Mouse (Mus musculus): Measurements from ENCODE around the gene Sirt7. TPM values are rescaled to one million over a fixed set of nuclear protein-coding genes. Genes with fewer than 3 reads are reported as not detected.

The Sirt7 gene
- polyA plus RNA-seq, 2 experiments, result 27.5 to 43.7 TPM

DNA sequence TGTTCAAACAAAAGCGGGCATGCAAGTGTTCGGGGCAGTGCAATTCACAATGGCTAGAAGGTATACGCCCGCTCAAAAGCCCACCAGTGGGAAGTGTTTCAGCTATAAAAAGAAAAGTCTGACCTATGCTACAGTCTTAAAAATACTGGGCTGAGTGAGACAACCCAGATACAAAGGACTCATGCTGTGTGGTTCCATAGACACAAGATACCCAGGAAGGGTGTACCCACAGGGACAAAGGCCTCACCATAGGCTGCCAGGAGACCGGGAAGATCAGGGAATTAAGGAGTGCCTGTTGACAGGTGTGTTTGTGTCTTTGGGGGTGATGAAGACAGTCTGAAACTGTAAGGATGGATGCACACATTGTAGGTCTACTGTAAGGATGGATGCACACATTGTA, 38.7 kb upstream of the Sirt7 start:
- 88% methylated on average over 5 of the region's 5 CpGs for WGBS

GRCm38 (mm10) chr11:120662759-120663158, 37.7 kb upstream of the Sirt7 start:
- Histone ChIP-seq H3K27ac (replicated peaks; ENCODE audit: low read depth, low read length) (no peak overlapping the region), H3K4me1 (ENCODE audit: control insufficient read depth, insufficient read depth, low read length) (peaks cover 12% of the 10 kb centered on the region), H3K9me3 (ENCODE audit: control insufficient read depth, low read length) (no peaks in the 10 kb centered on the region), H3K36me3 (ENCODE audit: control insufficient read depth, insufficient read depth, low read length) (no peaks in the 10 kb centered on the region), H3K4me2 (replicated peaks; ENCODE audit: low read depth, low read length, severe bottlenecking) (no peak overlapping the region), H3K9ac (ENCODE audit: low read depth, low read length, severe bottlenecking) (no peak overlapping the region), H3K4me3 (replicated peaks; ENCODE audit: low read length) (no peak overlapping the region), H3K27me3 (ENCODE audit: control insufficient read depth, insufficient read depth, low read length) (peaks cover 49% of the 10 kb centered on the region)
- WGBS, result 78% methylated on average over 6 of the region's 6 CpGs
- TF ChIP-seq POLR2A (IDR thresholded peaks at IDR 0.05; ENCODE audit: borderline replicate concordance, extremely low read depth, insufficient read depth, insufficient read length), result no peak
- DNase-seq (ENCODE audit: low spot score) (no peak), ATAC-seq (ENCODE audit: low FRiP score, low read depth) (no peak)

More for the DNA sequence above, 38.7 kb upstream of the Sirt7 start:
- ATAC-seq (ENCODE audit: low FRiP score, low read depth), result no peak
- Histone ChIP-seq H3K4me2 (replicated peaks; ENCODE audit: low read depth, low read length, severe bottlenecking) (no peak overlapping the region), H3K36me3 (ENCODE audit: control insufficient read depth, insufficient read depth, low read length) (no peaks in the 10 kb centered on the region), H3K9me3 (ENCODE audit: control insufficient read depth, low read length) (no peaks in the 10 kb centered on the region), H3K27me3 (ENCODE audit: control insufficient read depth, insufficient read depth, low read length) (peaks cover 42% of the 10 kb centered on the region), H3K27ac (replicated peaks; ENCODE audit: low read depth, low read length) (no peak overlapping the region), H3K9ac (ENCODE audit: low read depth, low read length, severe bottlenecking) (no peak overlapping the region), H3K4me1 (ENCODE audit: control insufficient read depth, insufficient read depth, low read length) (peaks cover 12% of the 10 kb centered on the region), H3K4me3 (replicated peaks; ENCODE audit: low read length) (no peak overlapping the region)
- TF ChIP-seq POLR2A (IDR thresholded peaks at IDR 0.05; ENCODE audit: borderline replicate concordance, extremely low read depth, insufficient read depth, insufficient read length), result no peak
- no peak for DNase-seq (ENCODE audit: low spot score)

DNA sequence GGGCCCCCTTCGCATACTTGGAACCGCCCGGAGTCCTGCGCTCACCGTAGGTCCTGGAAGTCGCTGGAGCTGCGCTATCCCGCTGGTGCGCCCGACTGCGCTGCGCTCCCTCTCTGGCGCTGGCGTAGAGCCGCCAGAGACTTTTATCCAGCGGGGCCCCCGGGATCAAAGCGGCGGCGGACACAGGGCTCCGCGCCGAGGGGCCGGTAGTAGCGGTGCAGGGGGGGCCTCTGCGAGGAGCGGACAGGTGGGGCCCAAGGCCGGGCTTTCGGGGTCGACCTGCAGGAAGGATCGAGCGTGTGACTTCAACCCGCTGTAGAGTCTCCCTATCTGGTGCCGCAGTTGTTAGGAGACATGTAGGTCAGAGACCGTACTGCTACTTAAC, 36.0 kb upstream of the Sirt7 start, which contains the start of gene Notum:
TSS of gene Notum (minus strand) at position 100 of the 385 bp plus-strand sequence.
- Histone ChIP-seq H3K4me2 (replicated peaks; ENCODE audit: low read depth, low read length, severe bottlenecking) (peak within 1 kb of the TSS; percentile 85), H3K27ac (replicated peaks; ENCODE audit: low read depth, low read length) (no peak within 1 kb of the TSS), H3K36me3 (ENCODE audit: control insufficient read depth, insufficient read depth, low read length) (no peaks in the 10 kb centered on the region), H3K27me3 (ENCODE audit: control insufficient read depth, insufficient read depth, low read length) (peaks cover 49% of the 10 kb centered on the region), H3K4me3 (replicated peaks; ENCODE audit: low read length) (peak within 1 kb of the TSS; percentile 49), H3K4me1 (ENCODE audit: control insufficient read depth, insufficient read depth, low read length) (peaks cover 6% of the 10 kb centered on the region), H3K9me3 (ENCODE audit: control insufficient read depth, low read length) (no peaks in the 10 kb centered on the region), H3K9ac (ENCODE audit: low read depth, low read length, severe bottlenecking) (peak within 1 kb of the TSS; percentile 46)
- TF ChIP-seq POLR2A (IDR thresholded peaks at IDR 0.05; ENCODE audit: borderline replicate concordance, extremely low read depth, insufficient read depth, insufficient read length), result no peak
- ATAC-seq (ENCODE audit: low FRiP score, low read depth) (no peak), DNase-seq (ENCODE audit: low spot score) (no peak)
- whole genome bisulfite sequencing, result under 1% methylated on average over 33 of the region's 35 CpGs

DNA sequence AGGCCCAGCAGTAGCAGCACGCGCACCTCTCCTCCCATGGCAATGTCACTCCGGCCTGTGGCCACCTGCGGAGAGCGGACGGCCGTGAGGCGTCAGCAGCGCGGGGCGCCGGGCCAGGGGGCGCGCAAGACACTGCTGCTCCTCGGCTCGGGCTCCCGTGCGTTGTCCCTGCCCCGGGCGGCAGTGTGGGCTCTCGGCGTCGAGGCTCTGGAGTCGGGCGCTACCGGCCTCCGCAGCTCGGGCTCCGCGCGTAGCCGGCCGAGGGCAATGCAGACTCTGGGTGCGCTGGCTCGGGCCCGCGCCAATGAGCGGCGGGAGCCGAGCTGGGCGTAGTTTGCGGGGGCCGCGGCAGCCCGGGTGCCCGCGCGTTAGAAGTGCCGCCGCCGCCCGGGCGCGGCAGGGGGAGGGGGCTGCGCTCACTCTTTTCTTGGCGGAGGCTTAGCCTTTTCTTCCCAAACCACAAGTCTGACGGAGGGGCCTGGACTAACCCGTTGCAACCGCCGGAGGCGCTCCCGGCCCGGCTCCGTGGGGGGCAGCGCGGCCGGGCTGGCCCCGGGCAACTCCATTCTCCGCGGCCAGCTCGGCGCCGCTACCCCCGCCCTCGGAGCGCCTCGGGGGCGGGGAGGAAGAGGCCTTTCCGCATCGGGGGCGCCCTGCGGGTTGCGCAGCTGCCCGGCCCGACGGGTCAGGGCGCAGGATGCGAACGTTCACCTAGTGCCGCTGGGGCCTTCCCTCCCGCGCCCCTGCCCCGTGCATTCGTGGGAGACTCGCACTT, 35.4 kb upstream of the Sirt7 start:
- DNase-seq (ENCODE audit: low spot score), result no peak
- under 1% methylated on average over 69 of the region's 95 CpGs for WGBS
- H3K36me3 ChIP-seq (ENCODE audit: control insufficient read depth, insufficient read depth, low read length), result no peaks in the 10 kb centered on the region
- peak overlapping the region; percentile 49 for H3K4me3 ChIP-seq (replicated peaks; ENCODE audit: low read length)
- TF ChIP-seq POLR2A (IDR thresholded peaks at IDR 0.05; ENCODE audit: borderline replicate concordance, extremely low read depth, insufficient read depth, insufficient read length), result no peak
- H3K4me1 ChIP-seq (ENCODE audit: control insufficient read depth, insufficient read depth, low read length), result peaks cover 6% of the 10 kb centered on the region
- H3K27me3 ChIP-seq (ENCODE audit: control insufficient read depth, insufficient read depth, low read length), result peaks cover 49% of the 10 kb centered on the region
- no peak overlapping the region for H3K27ac ChIP-seq (replicated peaks; ENCODE audit: low read depth, low read length)
- H3K9me3 ChIP-seq (ENCODE audit: control insufficient read depth, low read length), result no peaks in the 10 kb centered on the region
- H3K4me2 ChIP-seq (replicated peaks; ENCODE audit: low read depth, low read length, severe bottlenecking), result peak overlapping the region; percentile 85
- H3K9ac ChIP-seq (ENCODE audit: low read depth, low read length, severe bottlenecking), result peak overlapping the region; percentile 46
- ATAC-seq (ENCODE audit: low FRiP score, low read depth), result peak; percentile 70

DNA sequence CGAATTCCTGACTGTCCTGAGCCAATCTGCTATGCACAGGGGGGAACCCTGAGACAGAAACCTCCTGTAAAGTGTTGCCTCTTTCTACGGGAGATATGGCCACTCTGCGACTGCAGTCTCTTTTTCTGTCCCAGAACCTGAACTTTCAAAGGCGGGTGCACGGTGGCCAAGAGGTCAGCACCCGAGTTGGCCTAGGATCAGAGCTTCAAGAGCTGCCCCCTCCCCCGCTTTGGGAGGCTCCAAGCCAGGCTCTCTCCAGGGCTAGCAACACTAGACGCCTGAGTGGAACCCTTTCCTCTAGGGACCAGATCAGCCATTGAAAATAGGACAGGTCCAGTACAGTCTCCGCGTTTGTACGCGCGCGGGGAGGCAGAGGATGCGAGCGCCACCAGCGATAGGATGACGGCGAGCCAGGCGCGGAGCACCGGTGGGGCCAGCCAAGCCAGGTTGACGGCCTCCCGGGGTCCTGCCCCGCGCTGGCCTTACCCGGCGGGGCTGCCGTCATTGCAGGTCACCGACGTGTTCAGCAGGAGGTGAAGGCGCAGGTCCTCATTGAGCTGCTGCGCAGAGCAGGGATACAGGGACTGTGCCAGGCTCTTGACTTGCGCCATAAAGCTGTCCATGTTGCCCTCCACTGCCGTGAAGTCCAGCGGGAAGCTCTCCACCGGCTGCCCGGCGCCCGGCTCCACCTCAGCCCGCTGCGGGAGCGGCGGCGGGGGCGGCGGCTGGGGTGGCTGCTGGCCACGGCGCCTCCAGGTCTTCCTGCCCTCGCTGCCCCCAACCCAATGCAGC, 34.7 kb upstream of the Sirt7 start:
- H3K36me3 ChIP-seq (ENCODE audit: control insufficient read depth, insufficient read depth, low read length), result no peaks in the 10 kb centered on the region
- H3K27me3 ChIP-seq (ENCODE audit: control insufficient read depth, insufficient read depth, low read length), result peaks cover 49% of the 10 kb centered on the region
- peak overlapping the region; percentile 85 for H3K4me2 ChIP-seq (replicated peaks; ENCODE audit: low read depth, low read length, severe bottlenecking)
- peak overlapping the region; percentile 49 for H3K4me3 ChIP-seq (replicated peaks; ENCODE audit: low read length)
- no peak overlapping the region for H3K9ac ChIP-seq (ENCODE audit: low read depth, low read length, severe bottlenecking)
- H3K27ac ChIP-seq (replicated peaks; ENCODE audit: low read depth, low read length), result no peak overlapping the region
- ATAC-seq (ENCODE audit: low FRiP score, low read depth) (no peak), DNase-seq (ENCODE audit: low spot score) (no peak)
- H3K9me3 ChIP-seq (ENCODE audit: control insufficient read depth, low read length), result no peaks in the 10 kb centered on the region
- H3K4me1 ChIP-seq (ENCODE audit: control insufficient read depth, insufficient read depth, low read length), result peaks cover 6% of the 10 kb centered on the region
- no peak for TF ChIP-seq POLR2A (IDR thresholded peaks at IDR 0.05; ENCODE audit: borderline replicate concordance, extremely low read depth, insufficient read depth, insufficient read length)
- 2% methylated on average over 49 of the region's 50 CpGs for WGBS
